Comparison of ENCODE assay signal across 10 mouse cellular contexts in the genomic region with DNA sequence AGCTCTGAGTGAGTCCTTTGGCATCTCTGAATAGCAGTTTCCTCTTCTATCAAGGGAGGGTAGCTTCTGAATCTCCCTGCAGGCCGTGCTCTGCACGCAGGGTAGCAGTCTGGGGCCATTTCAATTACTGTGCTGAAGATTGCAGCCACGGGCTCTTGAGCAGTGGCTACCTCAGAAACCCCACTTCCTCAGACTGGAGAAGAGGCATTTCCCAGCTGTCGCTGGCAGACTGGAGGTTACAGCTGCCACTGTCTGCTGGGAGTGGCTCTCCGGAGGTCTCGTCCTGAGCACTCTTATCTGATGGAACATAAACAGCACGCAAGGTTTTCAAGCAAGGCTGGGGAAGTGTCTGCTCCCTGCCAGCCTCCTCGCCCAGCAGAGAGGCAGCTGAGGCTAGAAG. TPM values are rescaled to one million over a fixed set of nuclear protein-coding genes. Genes with fewer than 3 reads are reported as not detected.
A peak's percentile ranks its signal among the peaks of the same experiment; 100 is the strongest.
DNase-seq lines count a peak whose midpoint lies in the region; ATAC-seq and TF ChIP-seq lines count a peak whose summit lies in the region.
"Had no signal": no experiment of that assay in that cellular context is flagged by ENCODE, and none has a peak within 500 bp of the region (broad histone marks: within the 10 kb centered on the region; RNA-seq: fewer than 3 reads in every experiment).

No protein-coding gene starts in this region.

- DNase-seq in embryo, embryonic 11 days, result peak; percentile 33
- DNase-seq in embryo, embryonic 9.5 days (ENCODE audit: extremely low spot score), result no peak
- DNase-seq in lung, postnatal 0 days (ENCODE audit: low spot score), result peak; percentile 27
- no peak for DNase-seq in ovary, postnatal 36 days (ENCODE audit: low spot score)
- no peak for DNase-seq in right cerebral cortex, adult 18-20 months
- DNase-seq: B cell, adult 2 months had no signal

- no peaks in the 10 kb centered on the region for H3K9me3 ChIP-seq in megakaryocyte, embryonic 14.5 days
- H3K9me3 ChIP-seq in lung, postnatal 0 days (ENCODE audit: low read length), result no peaks in the 10 kb centered on the region
- H3K9me3 ChIP-seq in neural tube, embryonic 15.5 days (replicated peaks), result no peaks in the 10 kb centered on the region

- TF ChIP-seq EP300 in lung, postnatal 0 days (IDR thresholded peaks at IDR 0.05), result no peak

- peaks cover 88% of the 10 kb centered on the region for H3K27me3 ChIP-seq in megakaryocyte, embryonic 14.5 days (replicated peaks)
- H3K27me3 ChIP-seq in lung, postnatal 0 days (replicated peaks; ENCODE audit: insufficient read depth, low read length), result no peaks in the 10 kb centered on the region
- H3K27me3 ChIP-seq in neural tube, embryonic 15.5 days (replicated peaks), result no peaks in the 10 kb centered on the region

- no peak for ATAC-seq in megakaryocyte, adult 5-6 weeks (ENCODE audit: poor library complexity, severe bottlenecking)
- peak; percentile 61 for ATAC-seq in lung, postnatal 0 days
- ATAC-seq in neural tube, embryonic 15.5 days (ENCODE audit: low FRiP score), result no peak

- H3K4me3 ChIP-seq in megakaryocyte, embryonic 14.5 days (replicated peaks), result peak overlapping the region; percentile 6
- H3K4me3 ChIP-seq in lung, postnatal 0 days (ENCODE audit: low read depth, low read length), result no peak overlapping the region
- H3K4me3 ChIP-seq in neural tube, embryonic 15.5 days (replicated peaks), result no peak overlapping the region

- no peak overlapping the region for H3K27ac ChIP-seq in lung, postnatal 0 days (ENCODE audit: low read length)
- H3K27ac ChIP-seq in neural tube, embryonic 15.5 days (replicated peaks), result peak overlapping the region; percentile 37; the same call in 1 of the 2 replicates

- no peak for TF ChIP-seq CTCF in lung, postnatal 0 days (IDR thresholded peaks at IDR 0.05)

- WGBS in lung, postnatal 0 days, result 3% methylated on average over 8 of the region's 8 CpGs
- WGBS in neural tube, embryonic 15.5 days, result 18% methylated on average over 8 of the region's 8 CpGs

- peak overlapping the region; percentile 17; the same call in 1 of the 2 replicates for H3K4me2 ChIP-seq in lung, postnatal 0 days (replicated peaks; ENCODE audit: low read depth, low read length)
- peak overlapping the region; percentile 22 for H3K4me2 ChIP-seq in neural tube, embryonic 15.5 days

- H3K36me3 ChIP-seq in megakaryocyte, embryonic 14.5 days (replicated peaks; ENCODE audit: low read length), result no peaks in the 10 kb centered on the region
- no peaks in the 10 kb centered on the region for H3K36me3 ChIP-seq in lung, postnatal 0 days (ENCODE audit: insufficient read depth, low read length)
- no peaks in the 10 kb centered on the region for H3K36me3 ChIP-seq in neural tube, embryonic 15.5 days

- peaks cover 25% of the 10 kb centered on the region for H3K4me1 ChIP-seq in megakaryocyte, embryonic 14.5 days
- H3K4me1 ChIP-seq in lung, postnatal 0 days (ENCODE audit: insufficient read depth, low read depth, low read length), result peaks cover 9% of the 10 kb centered on the region
- peaks cover 17% of the 10 kb centered on the region for H3K4me1 ChIP-seq in neural tube, embryonic 15.5 days

- H3K9ac ChIP-seq in lung, postnatal 0 days (replicated peaks; ENCODE audit: low read depth), result no peak overlapping the region
- H3K9ac ChIP-seq in neural tube, embryonic 15.5 days (replicated peaks), result peak overlapping the region; percentile 34; the same call in 1 of the 2 replicates

RNA-seq across cellular contexts. Expression of a gene that starts 20.2 kb away (rescaled TPM):
- polyA plus RNA-seq in megakaryocyte, embryonic 14.5 days (2012; ENCODE audit: insufficient read depth, low replicate concordance), result not detected in 2 replicates
- not detected in 2 replicates for total RNA-seq in megakaryocyte, adult 5-6 weeks (2015)
- not detected in 2 replicates for total RNA-seq in megakaryocyte, adult 5-6 weeks (2017)
- 0.33 and 0.61 TPM in 2 replicates for polyA plus RNA-seq in lung, postnatal 0 days (2015; fragmentation: Nextera tagmentation; extraction: Ambion mirVana)
- 3.2 and 3.8 TPM in 2 replicates for polyA plus RNA-seq in neural tube, embryonic 15.5 days (2015; fragmentation: Nextera tagmentation; extraction: Ambion mirVana)
- total RNA-seq: liver, adult 2 months had no signal
- polyA plus RNA-seq: liver, adult 2 months had no signal

Comparison
In these comparisons a context has a peak if more than half of its experiments do, and no peak if none do; other contexts are left out.
1. DNase-seq: peak in embryo, embryonic 11 days (single experiment) and lung, postnatal 0 days (single experiment); none in embryo, embryonic 9.5 days (single experiment), ovary, postnatal 36 days (single experiment) and right cerebral cortex, adult 18-20 months (single experiment).